Mouse (Mus musculus) erythroid progenitor cell, adult 5-6 weeks (primary cell): ENCODE measurements around the gene Prdm4. TPM values are rescaled to one million over a fixed set of nuclear protein-coding genes. Genes with fewer than 3 reads are reported as not detected.

Experiments used
- ATAC-seq: replicated peaks from 2 replicates; pipeline ENCODE4 v1.8.0; 2016; ENCODE audit warnings: moderate number of reproducible peaks, mild to moderate bottlenecking, moderate TSS enrichment, inconsistent platforms; ENCODE audit not compliant: poor library complexity, low FRiP score, severe bottlenecking
- total RNA-seq, 2 experiments: library from RNA; stranded (forward) in 1 of 2; stranded (reverse) in 1 of 2; fragments of 150-400 nt in 1 of 2; fragments of 186-747, 209-891 nt in 1 of 2; gene quantifications; 2 replicates each; pipeline versions ENCODE4 v1.2.3 to v1.2.4; 2015 to 2017; ENCODE audit warnings: low replicate concordance in 2 of 2

Prdm4 gene
- total RNA-seq, 2 experiments from 2014 or later, result 26.0 to 37.8 TPM

GRCm38 (mm10) chr10:85873861-85874544 lies 42.9 kb downstream of the Prdm4 start:
- no peak for ATAC-seq

GRCm38 (mm10) chr10:85872479-85872773 lies 44.5 kb downstream of the Prdm4 start:
- peak; percentile 60; the same call in 1 of the 2 replicates for ATAC-seq

GRCm38 (mm10) chr10:85871698-85872478 lies 45.1 kb downstream of the Prdm4 start:
- ATAC-seq, result peak; percentile 94

GRCm38 (mm10) chr10:85846105-85846862 lies 70.7 kb downstream of the Prdm4 start:
- no peak for ATAC-seq

Other genes starting within 250 kb of the Prdm4 start
- 9.6 and 24.5 TPM in 2 replicates for gene Pwp1, start 87.6 kb downstream of the Prdm4 start, total RNA-seq (2015; ENCODE audit: low replicate concordance)
- 6.1 and 10.4 TPM in 2 replicates for gene Pwp1, start 87.6 kb downstream of the Prdm4 start, total RNA-seq (2017; ENCODE audit: low replicate concordance)
- not detected in 2 replicates for gene Ascl4, start 10.5 kb upstream of the Prdm4 start, total RNA-seq (2015; ENCODE audit: low replicate concordance)
- gene Ascl4, start 10.5 kb upstream of the Prdm4 start, total RNA-seq (2017; ENCODE audit: low replicate concordance), result not detected in 2 replicates
- gene Rtcb, start 40.7 kb upstream of the Prdm4 start, total RNA-seq (2015; ENCODE audit: low replicate concordance), result 15.9 and 18.4 TPM in 2 replicates
- 20.2 and 40.9 TPM in 2 replicates for gene Rtcb, start 40.7 kb upstream of the Prdm4 start, total RNA-seq (2017; ENCODE audit: low replicate concordance)
- not detected in 2 replicates for gene Bpifc, start 94.8 kb upstream of the Prdm4 start, total RNA-seq (2015; ENCODE audit: low replicate concordance)
- not detected in 2 replicates for gene Bpifc, start 94.8 kb upstream of the Prdm4 start, total RNA-seq (2017; ENCODE audit: low replicate concordance)
- 140 and 157 TPM in 2 replicates for gene Fbxo7, start 104.8 kb upstream of the Prdm4 start, total RNA-seq (2015; ENCODE audit: low replicate concordance)
- 120 and 183 TPM in 2 replicates for gene Fbxo7, start 104.8 kb upstream of the Prdm4 start, total RNA-seq (2017; ENCODE audit: low replicate concordance)